Mouse (Mus musculus) olfactory bulb, adult 2 months (tissue): ENCODE results near the gene Fam102a. TPM values are rescaled to one million over a fixed set of nuclear protein-coding genes. Genes with fewer than 3 reads are reported as not detected.

ENCODE experiments used
- H3K27ac ChIP-seq: fragments of 200-500 bp; 2 replicates; pipeline ENCODE4 v1.5.1; 2012; ENCODE audit warnings: low read depth, low read length; ENCODE audit not compliant: insufficient read depth
- H3K4me1 ChIP-seq: fragments of 200-500 bp; 2 replicates; pipeline ENCODE4 v1.6.1; 2012; ENCODE audit warnings: low read length; ENCODE audit not compliant: control insufficient read depth, insufficient read depth
- H3K4me3 ChIP-seq: fragments of 200-500 bp; 2 replicates; pipeline ENCODE4 v1.5.1; 2012; ENCODE audit warnings: mild to moderate bottlenecking, low read depth, low read length, moderate library complexity; ENCODE audit not compliant: insufficient read depth
- CTCF ChIP-seq: fragments of 200-500 bp; IDR thresholded peaks from 2 replicates; pipeline ENCODE4 v1.5.1; 2012; ENCODE audit warnings: low read depth, mild to moderate bottlenecking, low read length, moderate library complexity; ENCODE audit not compliant: insufficient read depth
- POLR2A ChIP-seq: fragments of 200-500 bp; IDR thresholded peaks from 2 replicates; pipeline ENCODE4 v1.6.1; 2012; ENCODE audit warnings: mild to moderate bottlenecking, low read depth, low read length, moderate library complexity; ENCODE audit not compliant: insufficient read depth
- WGBS: fragments of 180-500 bp; shearing (Covaris S2); methylation state at CpG from one replicate; pipeline ENCODE4 v1.1.7; 2018; 5-methylcytosine and 5-hydroxymethylcytosine counted together
- polyA plus RNA-seq: library from polyadenylated mRNA; stranded (reverse); fragments of >200 nt; gene quantifications from 2 replicates; pipeline ENCODE4 v1.2.4, GENCODE M21; 2012; ENCODE audit warnings: low replicate concordance; ENCODE audit not compliant: missing spikeins, insufficient read depth, insufficient read length

The Fam102a gene
- polyA plus RNA-seq, 1 experiment = not detected

- WGBS = 36% methylated on average over 9 of the region's 9 CpGs
- Histone ChIP-seq H3K4me1 (peaks cover 31% of the 10 kb centered on the region), H3K27ac (no peak overlapping the region), H3K4me3 (peak overlapping the region; percentile 74)
- no peak for TF ChIP-seq POLR2A
- no peak for TF ChIP-seq CTCF
These were observed 2.3 kb downstream of the Fam102a start for GRCm38 (mm10) chr2:32537360-32537905.

DNA sequence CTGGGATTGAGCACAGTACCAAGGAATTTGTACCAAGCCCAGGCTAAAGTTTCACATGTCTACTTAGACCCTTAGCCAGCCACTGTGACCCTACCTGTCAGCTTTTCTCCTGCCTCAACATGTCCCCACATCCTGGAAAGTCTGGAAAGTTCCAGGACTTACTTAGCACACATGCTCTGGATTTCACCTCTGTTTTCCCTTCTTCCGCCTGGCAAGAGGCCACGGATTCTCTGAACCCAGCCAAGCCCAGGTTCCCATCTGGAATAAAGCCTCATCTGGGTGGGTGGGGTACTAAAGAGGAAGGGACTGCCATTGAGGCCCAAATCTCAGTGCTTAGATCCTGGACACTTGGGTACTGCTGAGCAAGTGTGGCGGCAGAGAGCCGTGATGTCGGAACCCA lies 2.8 kb downstream of the Fam102a start:
- TF ChIP-seq CTCF (no peak), POLR2A (no peak)
- WGBS = 71% methylated on average over 5 of the region's 5 CpGs

DNA sequence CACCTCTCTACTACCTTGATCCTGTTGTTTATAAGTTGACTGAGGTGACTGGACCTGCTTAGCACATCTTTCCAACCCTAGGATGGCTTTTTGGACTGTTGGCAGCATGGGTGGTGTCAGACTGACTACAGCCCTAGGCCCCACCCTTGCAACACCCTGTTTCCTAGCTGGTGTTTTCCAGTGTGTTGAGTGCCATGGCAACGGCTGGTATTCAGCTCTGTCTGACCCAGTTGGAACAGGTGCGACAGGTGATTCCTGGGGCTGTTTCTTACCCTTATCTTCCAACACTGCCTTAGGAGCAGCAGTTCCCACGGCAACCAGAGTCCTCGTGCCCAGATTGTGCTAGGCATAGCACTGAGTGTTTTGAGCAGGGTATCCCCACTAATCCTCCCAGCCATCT lies 3.3 kb downstream of the Fam102a start:
- 43% methylated on average over 4 of the region's 4 CpGs for WGBS
- TF ChIP-seq CTCF (no peak), POLR2A (no peak)
- Histone ChIP-seq H3K4me1 (peaks cover 31% of the 10 kb centered on the region), H3K4me3 (no peak overlapping the region; the same call in 1 of the 2 replicates), H3K27ac (no peak overlapping the region)

More for the DNA sequence above, 2.8 kb downstream of the Fam102a start:
- Histone ChIP-seq H3K27ac (no peak overlapping the region), H3K4me1 (peaks cover 31% of the 10 kb centered on the region), H3K4me3 (peak overlapping the region; percentile 6; the same call in 1 of the 2 replicates)

GRCm38 (mm10) chr2:32539452-32539981 lies 4.4 kb downstream of the Fam102a start:
- no peak overlapping the region for H3K4me3 ChIP-seq
- H3K4me1 ChIP-seq = peaks cover 29% of the 10 kb centered on the region
- WGBS = 74% methylated on average over 14 of the region's 14 CpGs
- no peak overlapping the region for H3K27ac ChIP-seq
- TF ChIP-seq POLR2A (no peak), CTCF (no peak)

GRCm38 (mm10) chr2:32541333-32541908 lies 6.3 kb downstream of the Fam102a start:
- WGBS = 87% methylated on average over 2 of the region's 2 CpGs
- Histone ChIP-seq H3K4me3 (no peak overlapping the region), H3K4me1 (peaks cover 24% of the 10 kb centered on the region), H3K27ac (no peak overlapping the region)
- TF ChIP-seq POLR2A (no peak), CTCF (no peak)

DNA sequence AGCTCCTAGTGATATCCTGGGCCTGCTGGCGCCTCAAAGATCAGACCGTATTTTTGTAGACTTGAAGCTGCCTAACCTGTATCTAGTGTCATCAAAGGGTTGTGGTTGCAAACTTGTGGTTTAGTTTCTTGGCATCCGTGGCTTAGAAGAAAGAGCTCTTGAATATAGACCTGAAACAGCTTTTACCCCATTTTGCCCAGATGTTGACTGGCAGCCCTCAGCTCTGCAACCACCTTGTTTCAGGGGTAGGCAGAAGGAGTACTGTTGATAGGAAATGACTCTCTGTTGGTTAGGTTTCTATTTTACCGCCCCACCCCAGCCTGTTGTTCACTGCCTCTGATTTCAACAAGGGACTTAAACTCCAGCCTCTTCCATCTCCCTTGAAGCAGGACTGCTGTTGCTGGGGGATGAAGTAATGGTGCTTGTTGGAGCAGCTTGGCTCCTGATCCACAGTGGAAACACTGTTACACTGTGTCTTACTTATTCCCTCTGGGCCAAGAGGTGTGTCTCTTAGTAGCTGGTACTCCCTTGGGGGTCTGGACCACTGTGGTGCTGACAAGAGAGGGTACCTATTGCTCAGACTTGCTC lies 6.9 kb downstream of the Fam102a start:
- H3K27ac ChIP-seq = no peak overlapping the region
- WGBS = 84% methylated on average over 4 of the region's 4 CpGs
- H3K4me1 ChIP-seq = peaks cover 18% of the 10 kb centered on the region
- TF ChIP-seq CTCF (no peak), POLR2A (no peak)
- H3K4me3 ChIP-seq = no peak overlapping the region

DNA sequence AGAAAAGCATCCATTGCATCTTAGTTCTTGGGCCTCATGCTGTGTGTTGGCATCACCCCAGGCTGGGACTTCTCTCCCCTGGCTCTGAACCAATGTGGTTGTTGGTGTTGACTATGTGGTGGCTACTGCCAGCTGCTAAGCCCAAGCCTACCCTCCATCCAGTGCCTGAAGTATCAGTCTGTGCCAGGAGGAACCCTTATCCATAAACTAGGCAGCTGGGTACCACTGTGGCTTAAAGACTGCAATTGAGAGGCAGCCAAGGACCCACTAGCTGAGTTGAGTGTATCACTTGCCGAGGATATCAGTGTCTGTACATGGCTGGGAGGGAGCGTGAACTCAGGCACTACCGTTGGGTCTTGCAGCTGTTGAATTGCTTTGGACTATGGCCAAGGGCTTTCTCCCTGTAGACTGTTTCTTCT lies 7.9 kb downstream of the Fam102a start:
- Histone ChIP-seq H3K27ac (no peak overlapping the region), H3K4me1 (peaks cover 19% of the 10 kb centered on the region), H3K4me3 (no peak overlapping the region)
- TF ChIP-seq CTCF (no peak), POLR2A (no peak)
- WGBS = 35% methylated on average over 3 of the region's 3 CpGs

DNA sequence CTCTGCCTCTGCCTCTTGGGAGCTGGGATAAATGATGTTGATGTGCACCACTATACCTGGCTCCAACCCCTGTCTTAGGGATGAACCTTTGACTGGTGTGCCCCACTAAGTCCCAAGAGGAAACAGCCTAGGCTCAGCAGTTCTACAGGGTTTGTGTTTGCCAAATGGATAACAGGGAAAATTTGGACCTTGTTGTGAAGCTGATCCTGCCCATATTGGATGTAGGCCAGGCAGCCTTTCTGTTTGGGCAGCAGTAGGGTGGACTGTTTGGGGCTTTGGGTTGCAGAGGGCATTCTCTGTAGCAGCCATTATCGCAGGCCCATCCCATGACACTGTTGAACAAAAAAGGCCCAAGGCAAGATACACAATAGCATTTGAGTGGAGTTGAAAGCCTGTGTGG lies 11.8 kb downstream of the Fam102a start:
- H3K4me1 ChIP-seq = peaks cover 17% of the 10 kb centered on the region
- WGBS = 60% methylated on average over 1 of the region's 1 CpGs
- no peak for TF ChIP-seq POLR2A
- no peak for TF ChIP-seq CTCF

DNA sequence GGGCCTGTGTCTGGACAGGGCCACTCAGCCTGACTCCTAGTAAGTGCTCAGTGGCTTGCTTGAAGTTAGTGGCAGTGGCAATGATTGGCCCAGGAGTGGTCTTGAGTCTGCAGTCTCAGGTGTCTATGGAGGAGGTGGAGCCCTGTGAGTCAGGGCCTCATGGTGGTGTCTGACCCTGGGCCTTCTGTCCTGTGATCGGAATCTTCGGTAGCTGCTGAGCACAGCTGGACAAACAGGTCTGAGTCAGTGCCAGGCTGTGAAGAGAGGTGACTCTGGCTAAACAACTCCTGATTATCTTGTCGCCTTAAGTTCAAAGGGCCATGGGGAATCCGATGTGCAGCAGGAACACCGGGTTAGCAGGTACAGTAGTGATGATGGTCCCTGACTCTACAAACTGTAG lies 12.2 kb downstream of the Fam102a start:
- 89% methylated on average over 5 of the region's 5 CpGs for WGBS
- H3K27ac ChIP-seq = no peak overlapping the region
- H3K4me3 ChIP-seq = no peak overlapping the region
- TF ChIP-seq CTCF (no peak), POLR2A (no peak)
- H3K4me1 ChIP-seq = peaks cover 17% of the 10 kb centered on the region

More for the DNA sequence above, 11.8 kb downstream of the Fam102a start:
- Histone ChIP-seq H3K4me3 (no peak overlapping the region), H3K27ac (no peak overlapping the region)
